Mouse (Mus musculus): ENCODE data around the gene Cox20.

The Cox20 gene

GRCm38 (mm10) chr1:178319295-178320037, 536 bp downstream of the Cox20 start:
- in situ Hi-C loops (cut with MboI; ENCODE audit: unreplicated experiment in 2 of 2) = loop anchor here (5.0 to 10.0 kb wide), 5 partner anchors 48 to 525 kb away; partner anchors contain the start of genes Adss (in 1 of the 2), Desi2 (in 1 of the 2) and Efcab2 (in 1 of the 2)

- in situ Hi-C loops (cut with MboI; ENCODE audit: unreplicated experiment in 2 of 2) = no loop called here
These were observed 1.2 kb downstream of the Cox20 start for GRCm38 (mm10) chr1:178320038-178320722.

GRCm38 (mm10) chr1:178320723-178321590, 2.0 kb downstream of the Cox20 start:
- in situ Hi-C loops (cut with MboI; ENCODE audit: unreplicated experiment in 2 of 2) = no loop called here

GRCm38 (mm10) chr1:178321730-178322357, 2.9 kb downstream of the Cox20 start:
- in situ Hi-C loops (cut with MboI; ENCODE audit: unreplicated experiment in 2 of 2) = no loop called here

GRCm38 (mm10) chr1:178323235-178323634, 4.3 kb downstream of the Cox20 start:
- in situ Hi-C loops (cut with MboI; ENCODE audit: unreplicated experiment in 2 of 2) = no loop called here

GRCm38 (mm10) chr1:178324568-178324967, 5.6 kb downstream of the Cox20 start:
- in situ Hi-C loops (cut with MboI; ENCODE audit: unreplicated experiment in 2 of 2) = no loop called here

- in situ Hi-C loops (cut with MboI; ENCODE audit: unreplicated experiment in 2 of 2) = loop anchor here in 1 of 2 experiments (25.0 kb wide), 4 partner anchors 889 to 1589 kb away; partner anchors contain the start of genes Cnst, Tfb2m and Zbtb18
These were observed 7.4 kb downstream of the Cox20 start for GRCm38 (mm10) chr1:178326357-178326756.

- in situ Hi-C loops (cut with MboI; ENCODE audit: unreplicated experiment in 2 of 2) = loop anchor here in 1 of 2 experiments (25.0 kb wide), 4 partner anchors 890 to 1590 kb away; partner anchors contain the start of genes Cnst, Tfb2m and Zbtb18
These were observed 8.0 kb downstream of the Cox20 start for GRCm38 (mm10) chr1:178326950-178327349.

- in situ Hi-C loops (cut with MboI; ENCODE audit: unreplicated experiment in 2 of 2) = loop anchor here in 1 of 2 experiments (25.0 kb wide), 4 partner anchors 892 to 1592 kb away; partner anchors contain the start of genes Cnst, Tfb2m and Zbtb18
These were observed 10.1 kb downstream of the Cox20 start for GRCm38 (mm10) chr1:178329017-178329416.

GRCm38 (mm10) chr1:178329946-178330345, 11.0 kb downstream of the Cox20 start:
- in situ Hi-C loops (cut with MboI; ENCODE audit: unreplicated experiment in 2 of 2) = loop anchor here in 1 of 2 experiments (10.0 to 25.0 kb wide), 5 partner anchors 893 to 1593 kb away; partner anchors contain the start of genes Ahctf1, Cnst, Gm10518 and Tfb2m

- in situ Hi-C loops (cut with MboI; ENCODE audit: unreplicated experiment in 2 of 2) = loop anchor here in 1 of 2 experiments (5.0 to 25.0 kb wide), 6 partner anchors 71 to 1599 kb away; partner anchors contain the start of genes Ahctf1, Cnst, Efcab2 and Gm10518
These were observed 16.9 kb downstream of the Cox20 start for GRCm38 (mm10) chr1:178335860-178336261.

GRCm38 (mm10) chr1:178336289-178336775, 17.4 kb downstream of the Cox20 start:
- in situ Hi-C loops (cut with MboI; ENCODE audit: unreplicated experiment in 2 of 2) = loop anchor here in 1 of 2 experiments (5.0 to 25.0 kb wide), 6 partner anchors 71 to 1599 kb away; partner anchors contain the start of genes Ahctf1, Cnst, Efcab2 and Gm10518

- in situ Hi-C loops (cut with MboI; ENCODE audit: unreplicated experiment in 2 of 2) = loop anchor here in 1 of 2 experiments (5.0 to 25.0 kb wide), 6 partner anchors 70 to 1600 kb away; partner anchors contain the start of genes Ahctf1, Cnst, Efcab2 and Gm10518
These were observed 18.0 kb downstream of the Cox20 start for GRCm38 (mm10) chr1:178336777-178337481.

GRCm38 (mm10) chr1:178337551-178338317, 18.8 kb downstream of the Cox20 start, which contains the start of gene Hnrnpu:
Gene Hnrnpu (minus strand): TSS chr1:178337797.
- in situ Hi-C loops (cut with MboI; ENCODE audit: unreplicated experiment in 2 of 2) = loop anchor here in 1 of 2 experiments (5.0 to 25.0 kb wide), 6 partner anchors 70 to 1600 kb away; partner anchors contain the start of genes Ahctf1, Cnst, Efcab2 and Gm10518

- in situ Hi-C loops (cut with MboI; ENCODE audit: unreplicated experiment in 2 of 2) = loop anchor here in 1 of 2 experiments (5.0 to 25.0 kb wide), 6 partner anchors 69 to 1601 kb away; partner anchors contain the start of genes Ahctf1, Cnst, Efcab2 and Gm10518
These were observed 19.4 kb downstream of the Cox20 start for GRCm38 (mm10) chr1:178338318-178338641.

- in situ Hi-C loops (cut with MboI; ENCODE audit: unreplicated experiment in 2 of 2) = loop anchor here in 1 of 2 experiments (25.0 kb wide), 4 partner anchors 903 to 1603 kb away; partner anchors contain the start of genes Cnst, Tfb2m and Zbtb18
These were observed 21.3 kb downstream of the Cox20 start for GRCm38 (mm10) chr1:178340213-178340612.

- in situ Hi-C loops (cut with MboI; ENCODE audit: unreplicated experiment in 2 of 2) = loop anchor here in 1 of 2 experiments (25.0 kb wide), 4 partner anchors 904 to 1604 kb away; partner anchors contain the start of genes Cnst, Tfb2m and Zbtb18
These were observed 22.5 kb downstream of the Cox20 start for GRCm38 (mm10) chr1:178341435-178341834.

Measured in v-Abl transformed pro-B cells (cell line).